Mouse (Mus musculus) layer of hippocampus, adult 11-12 months (tissue): ENCODE data around the gene C1qbp.
A peak's percentile ranks its signal among the peaks of the same experiment; 100 is the strongest.

Experiments
- DNase-seq: peaks from one replicate; pipeline ENCODE4 v3.0.0; 2022; ENCODE audit warnings: low spot score

The C1qbp gene

DNA sequence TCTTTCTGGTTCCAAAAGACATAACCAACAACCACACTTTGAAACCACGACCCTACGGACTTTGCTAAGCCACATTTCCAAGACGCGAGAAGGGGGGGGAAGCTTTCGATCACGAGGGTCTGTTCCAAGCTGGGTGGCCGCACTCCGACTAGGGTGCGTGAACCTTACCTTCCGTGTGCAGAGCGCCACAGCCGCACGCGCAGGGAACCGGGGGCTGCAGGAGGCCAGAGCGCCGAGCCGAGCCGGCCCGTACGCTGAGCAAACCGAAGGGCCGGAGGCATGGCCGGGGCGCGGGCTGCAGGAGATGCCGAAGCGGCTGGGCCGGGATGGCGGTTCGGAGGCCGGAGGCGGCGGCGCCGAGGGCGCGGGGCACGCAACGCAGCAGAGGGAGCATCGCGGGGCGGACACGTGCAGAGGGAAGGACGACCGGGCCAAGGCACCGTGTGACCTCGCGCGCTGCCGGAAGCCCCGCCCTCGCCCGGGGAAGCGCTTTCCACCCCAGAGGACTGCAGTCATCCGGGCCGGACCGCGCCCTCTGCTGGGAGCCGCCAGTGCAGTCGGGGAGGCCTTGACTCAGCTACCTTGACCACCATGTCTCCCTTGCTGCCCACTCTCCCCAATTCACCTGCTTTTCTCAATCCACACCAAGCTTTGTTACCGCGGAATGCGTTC lies at the start of gene C1qbp:
TSS of gene C1qbp (minus strand) at position 470 of the 672 bp plus-strand sequence.
- peak; percentile 94 for DNase-seq

DNA sequence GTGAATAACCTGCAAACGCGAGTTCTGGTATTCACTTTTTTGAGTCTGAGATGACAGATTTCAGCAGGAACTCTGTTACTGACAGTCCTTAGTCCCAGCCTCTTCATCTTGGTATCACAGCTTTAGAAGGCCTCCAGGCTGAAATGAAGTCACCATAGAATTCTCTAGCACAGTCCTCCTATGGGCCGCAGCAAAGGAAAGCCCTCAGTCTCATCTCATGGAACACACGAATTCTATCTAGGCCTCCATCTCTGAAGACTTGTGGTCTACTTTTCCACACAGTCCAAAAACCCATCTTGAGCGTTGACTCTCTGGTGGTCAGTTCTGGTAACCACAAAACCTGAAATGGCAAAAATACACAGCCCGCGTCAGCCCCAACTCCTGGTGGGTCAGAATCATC lies 49.2 kb upstream of the C1qbp start:
- DNase-seq: no peak

DNA sequence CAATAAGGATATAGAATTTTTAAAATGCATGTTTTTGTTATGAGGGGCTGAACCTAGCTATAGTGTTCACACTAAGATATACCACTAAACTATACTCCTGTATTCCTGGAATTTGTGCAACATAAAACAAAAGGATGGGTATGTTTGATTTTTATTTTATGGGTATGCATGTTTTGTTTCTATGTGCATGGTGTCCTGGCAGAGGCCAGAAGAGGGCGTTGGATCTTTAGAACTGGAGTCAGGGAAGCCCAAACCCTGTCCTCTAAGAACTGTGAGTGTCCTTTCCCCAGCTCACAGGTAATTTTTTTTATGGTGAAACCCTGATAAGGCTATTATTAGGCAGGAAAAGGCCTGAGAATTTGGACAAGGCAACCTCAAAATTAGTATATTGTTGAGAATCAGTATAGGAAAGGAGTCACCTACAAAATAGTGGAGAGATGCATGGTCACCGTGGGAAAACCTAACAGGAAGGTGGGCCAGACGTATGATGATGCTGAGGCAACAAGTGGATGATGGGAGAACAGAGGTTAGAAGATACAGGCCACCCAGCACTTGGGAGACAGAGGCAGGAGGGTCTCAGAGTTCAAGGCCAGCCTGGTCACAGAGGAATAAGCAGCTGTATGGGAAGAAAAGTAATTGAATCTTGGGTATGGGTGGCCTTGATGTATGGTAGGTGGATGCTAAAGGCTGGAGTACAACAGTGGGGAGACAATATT lies 46.7 kb upstream of the C1qbp start:
- no peak for DNase-seq

DNA sequence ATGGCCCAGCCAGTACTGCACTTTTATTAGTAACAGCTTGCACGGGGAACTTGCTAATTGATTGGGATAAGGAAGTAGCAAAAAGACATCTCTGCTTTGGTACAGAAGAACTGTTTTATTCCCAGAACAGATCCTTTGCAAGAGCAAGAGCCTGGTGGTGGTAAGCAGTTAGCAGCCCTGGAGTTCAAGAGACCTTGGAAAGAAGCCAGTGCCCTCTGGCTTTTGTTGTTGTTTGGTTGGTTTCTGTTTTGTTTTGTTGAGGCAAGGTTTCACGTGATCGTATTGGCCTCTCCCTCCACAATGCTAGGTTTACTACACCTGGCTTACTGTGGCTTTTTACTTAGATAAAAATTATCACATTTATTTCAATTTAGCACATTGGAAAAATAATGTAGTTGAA lies 45.5 kb upstream of the C1qbp start:
- no peak for DNase-seq

DNA sequence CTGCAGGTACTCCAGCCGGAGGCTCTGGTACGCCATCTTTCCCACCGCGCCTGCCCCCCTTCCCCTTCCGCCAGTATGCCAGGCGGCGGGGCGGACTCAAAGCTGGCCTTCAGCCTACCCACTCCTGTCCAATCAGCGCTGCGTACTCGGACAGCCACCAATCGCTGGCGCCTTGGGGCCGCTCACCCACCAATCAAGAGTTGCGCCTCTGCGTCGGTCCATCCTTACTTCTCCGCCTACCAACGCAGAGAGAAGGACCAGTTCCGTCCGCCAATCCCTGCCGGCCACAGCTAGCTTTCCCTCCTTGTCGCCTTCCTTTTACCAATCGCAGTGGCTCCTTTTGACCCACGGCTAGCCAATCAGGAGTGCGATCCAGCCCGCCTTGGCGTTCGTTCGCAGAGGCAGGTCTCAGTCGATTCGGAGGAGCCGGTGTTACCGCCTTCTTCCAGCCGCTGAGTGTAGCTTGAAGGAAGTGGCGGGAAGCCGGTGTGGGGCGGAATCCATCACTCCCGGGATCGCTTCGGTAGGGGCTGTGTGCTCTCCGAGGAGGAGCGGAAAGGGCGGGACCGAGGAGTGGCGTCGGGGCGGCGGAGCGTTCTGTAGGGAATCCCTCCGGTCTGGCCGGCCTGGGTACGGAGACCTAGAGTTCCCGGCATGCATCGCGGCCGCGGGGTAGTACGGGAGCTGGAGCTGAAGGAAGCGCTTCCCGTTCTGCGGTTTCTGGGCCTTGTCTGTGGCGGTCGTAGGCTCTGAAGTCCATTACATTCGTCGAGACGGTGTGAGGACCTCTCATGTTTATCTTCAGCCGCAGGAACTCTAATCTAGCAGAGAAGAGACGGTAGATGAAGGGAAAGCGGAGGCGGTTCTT lies 36.6 kb upstream of the C1qbp start, which contains the start of the genes Mis12 and Derl2:
TSS of gene Mis12 (plus strand) at position 411 of the 868 bp plus-strand sequence.
TSS of gene Derl2 (minus strand) at position 641 of the 868 bp plus-strand sequence.
- DNase-seq: peak; percentile 99

DNA sequence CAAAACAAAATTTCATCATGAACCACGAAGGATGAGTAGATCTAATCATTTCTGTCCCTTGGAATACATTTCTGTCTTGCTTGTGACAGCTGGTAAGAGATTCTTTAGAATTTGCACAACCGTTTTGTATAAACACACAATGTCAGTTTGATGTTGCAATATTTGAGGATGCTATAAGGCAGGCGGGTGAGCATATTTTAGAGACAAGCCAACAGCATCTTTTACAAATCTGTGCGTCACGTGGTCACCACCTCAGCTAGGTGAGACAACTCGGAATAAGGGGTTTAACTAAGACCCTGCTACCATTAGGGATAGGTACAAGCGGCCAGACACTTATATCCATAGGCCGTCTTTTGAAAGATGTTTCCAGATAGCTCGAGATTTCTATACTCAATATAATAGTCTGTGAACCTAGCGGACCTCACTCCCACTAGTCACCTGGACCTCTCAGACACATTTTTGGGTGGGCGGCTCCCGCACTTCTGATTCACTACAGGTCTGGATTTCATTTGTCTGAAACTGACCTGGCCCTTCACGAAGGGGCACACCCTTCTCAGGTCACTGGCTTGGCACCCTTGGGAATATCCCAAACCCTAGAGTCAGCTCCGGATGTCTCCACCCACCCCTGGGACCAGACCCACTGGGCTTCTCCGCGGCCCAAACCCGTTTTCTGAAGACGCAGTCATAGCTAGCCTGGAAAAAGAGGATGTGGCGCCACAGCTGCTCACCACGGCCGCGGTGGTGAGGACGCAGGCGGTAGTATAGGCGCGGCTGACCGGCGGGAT lies 35.8 kb upstream of the C1qbp start:
- DNase-seq: no peak

DNA sequence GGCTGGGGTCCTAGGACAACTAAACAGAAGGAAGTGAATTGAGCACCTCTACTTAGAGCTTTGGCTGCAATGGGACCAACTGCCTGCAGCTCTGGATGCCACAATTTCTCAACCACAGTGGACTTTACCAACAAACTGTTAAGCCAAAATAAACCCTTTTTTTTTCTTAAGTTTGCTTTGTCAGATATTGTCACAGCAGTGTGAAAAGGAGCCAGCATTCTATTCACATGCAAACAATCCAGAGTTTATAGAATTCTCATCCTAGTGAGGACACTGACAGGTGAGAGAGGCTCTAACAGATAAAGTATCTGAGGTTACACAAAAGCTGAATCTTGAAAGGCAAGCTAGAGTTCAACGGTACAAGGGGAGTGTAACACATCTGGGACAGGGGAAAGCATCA lies 34.2 kb upstream of the C1qbp start:
- DNase-seq: no peak

DNA sequence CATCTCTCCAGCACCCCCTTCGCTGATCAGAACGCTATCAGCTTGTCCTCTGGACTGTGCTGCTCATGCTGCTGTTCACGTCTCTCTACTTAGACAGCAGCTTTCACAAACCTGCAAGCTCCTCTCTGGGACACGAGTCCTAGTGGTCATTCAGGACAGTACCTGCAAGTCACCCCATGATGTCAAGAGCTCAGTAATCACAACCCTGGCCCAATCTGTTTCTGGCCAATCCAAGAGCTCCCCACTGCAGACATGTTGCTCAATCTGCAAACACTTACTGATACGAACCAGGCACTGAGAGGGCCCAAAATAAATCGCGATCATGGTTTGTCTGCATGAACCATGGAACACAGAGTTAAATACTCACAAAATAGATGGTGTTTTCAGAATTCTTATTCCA lies 29.9 kb upstream of the C1qbp start:
- no peak for DNase-seq

DNA sequence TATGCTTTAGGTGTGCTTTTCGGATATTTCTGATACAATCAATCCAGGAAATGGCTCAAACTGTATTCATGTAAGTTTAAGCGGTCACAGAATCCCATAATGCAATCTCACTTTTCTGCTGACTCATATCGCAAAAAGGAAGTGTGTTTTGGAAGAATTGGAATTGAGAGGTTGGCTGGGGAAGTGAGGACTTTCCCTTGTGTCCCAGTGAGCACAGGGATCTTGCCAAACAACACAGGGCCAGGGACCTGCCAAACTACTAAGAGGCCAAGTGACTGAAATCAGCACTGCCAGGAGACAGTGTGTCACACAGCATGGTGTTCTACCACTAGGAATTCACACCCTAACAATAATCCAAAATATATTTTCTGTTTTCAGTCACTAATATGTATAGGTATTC lies 25.5 kb upstream of the C1qbp start:
- DNase-seq: no peak

DNA sequence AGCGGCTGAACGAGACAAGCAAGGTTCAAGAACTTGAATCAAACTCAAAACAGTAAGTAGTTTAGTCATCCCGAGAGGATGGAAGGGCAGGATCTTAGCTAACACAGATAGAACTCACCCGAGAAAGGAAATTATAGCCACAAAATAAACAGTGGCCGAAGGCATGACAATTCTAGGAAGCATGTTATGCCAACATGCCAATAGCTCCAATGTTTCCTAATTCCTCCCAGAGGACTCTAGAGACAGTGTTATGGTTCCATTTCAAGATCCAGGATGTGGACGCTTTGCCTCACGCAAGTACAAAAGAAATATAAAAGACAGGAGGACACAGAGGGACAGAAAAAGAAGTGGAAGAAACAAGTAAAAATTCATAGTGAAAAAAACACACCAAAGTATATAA lies 25.0 kb upstream of the C1qbp start:
- no peak for DNase-seq

DNA sequence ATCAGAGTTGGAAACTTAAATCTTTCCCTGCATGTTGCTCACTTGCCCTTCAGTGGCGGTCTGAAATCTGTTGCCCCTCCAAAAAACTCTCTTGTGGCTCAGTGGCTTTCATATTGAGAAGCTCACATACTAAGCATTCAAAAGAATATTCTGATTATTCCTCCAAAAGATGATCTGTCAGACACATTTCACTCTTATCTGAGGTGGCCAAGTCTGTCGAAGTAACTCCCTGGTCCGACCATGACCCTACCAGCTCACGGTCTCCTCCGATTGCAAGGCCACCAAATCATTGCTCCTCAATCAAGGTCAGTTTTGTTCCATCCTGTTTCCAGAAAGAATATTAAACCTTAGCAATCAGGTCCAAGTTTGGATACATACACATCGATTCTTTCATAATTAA lies 24.2 kb upstream of the C1qbp start:
- no peak for DNase-seq

DNA sequence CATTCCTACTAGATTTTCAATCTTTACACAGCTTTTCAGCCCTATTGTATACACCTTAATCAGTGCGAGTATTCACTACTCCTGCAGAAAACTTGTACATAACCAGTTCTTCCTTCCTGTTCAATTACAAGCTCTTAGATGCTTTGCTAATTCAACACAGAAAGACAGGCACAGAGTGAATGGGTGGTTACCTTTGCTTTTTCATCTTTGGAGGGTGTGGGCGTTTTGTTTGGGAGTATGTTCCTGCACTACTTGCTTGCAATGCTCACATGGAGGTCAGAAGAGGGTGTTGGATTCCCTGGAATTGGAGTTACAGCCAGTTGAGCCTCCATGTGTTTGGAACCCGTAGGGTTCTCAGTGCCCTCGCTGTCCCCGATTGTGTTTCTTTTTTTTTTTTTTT lies 22.2 kb upstream of the C1qbp start:
- DNase-seq: no peak

DNA sequence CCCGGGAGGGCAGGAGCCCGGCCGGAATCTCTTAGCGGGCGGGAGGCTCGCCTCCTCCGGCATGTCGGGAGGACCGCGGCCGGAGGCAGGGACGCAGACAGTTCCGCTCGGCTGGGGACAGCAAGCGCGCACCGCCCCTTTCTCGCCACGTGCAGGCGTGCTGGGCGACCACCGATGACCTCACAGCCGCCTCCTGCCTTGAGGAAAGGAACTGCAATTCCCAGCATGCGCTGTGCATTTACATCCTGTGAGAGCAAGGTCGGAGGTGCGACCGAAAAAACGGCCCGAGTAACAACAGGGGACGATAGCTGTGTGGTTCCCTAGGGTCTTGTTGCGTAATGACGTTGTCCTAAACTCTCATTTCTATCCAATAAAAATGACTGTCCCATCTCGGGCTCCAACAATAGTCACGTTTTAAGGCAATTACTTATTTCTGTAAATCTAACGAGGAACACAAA lies 21.5 kb upstream of the C1qbp start, which contains the start of gene Dhx33:
TSS of gene Dhx33 (minus strand) at position 122 of the 458 bp plus-strand sequence.
- DNase-seq: peak; percentile 98

DNA sequence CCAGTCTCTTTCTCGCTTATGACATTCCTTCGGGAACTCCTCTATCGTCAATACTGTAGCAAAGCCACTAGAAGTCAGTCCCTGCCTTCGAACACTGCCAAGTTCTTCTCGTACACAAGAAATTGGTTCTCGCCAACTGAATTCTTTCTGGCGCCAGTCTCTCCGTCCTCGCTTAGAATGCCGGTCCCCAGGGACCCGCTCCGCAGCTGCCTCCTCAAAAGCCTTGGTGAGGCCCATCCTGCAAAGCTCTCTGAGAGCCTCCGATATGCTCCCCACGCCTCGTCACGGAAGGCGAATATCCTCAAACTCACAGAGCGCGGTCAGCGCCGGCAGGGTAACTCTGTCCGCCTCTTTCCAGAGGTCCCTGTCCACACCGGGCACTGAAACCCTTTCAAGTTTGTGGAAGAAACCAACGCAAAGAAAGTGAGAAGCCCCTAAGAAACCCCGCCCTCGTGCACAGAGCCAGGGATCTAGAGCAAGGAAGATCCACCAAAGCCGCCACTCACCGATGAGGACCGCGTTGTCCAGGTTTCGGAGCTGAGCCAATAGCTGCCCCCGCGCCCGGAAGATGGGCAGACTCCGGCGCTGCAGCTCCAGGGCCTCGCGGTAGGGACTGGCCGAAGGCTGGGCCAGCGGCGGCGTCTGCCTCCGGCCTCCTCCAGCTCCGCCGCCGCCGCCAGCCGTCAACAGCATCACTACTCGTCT lies 20.9 kb upstream of the C1qbp start:
- DNase-seq: no peak

DNA sequence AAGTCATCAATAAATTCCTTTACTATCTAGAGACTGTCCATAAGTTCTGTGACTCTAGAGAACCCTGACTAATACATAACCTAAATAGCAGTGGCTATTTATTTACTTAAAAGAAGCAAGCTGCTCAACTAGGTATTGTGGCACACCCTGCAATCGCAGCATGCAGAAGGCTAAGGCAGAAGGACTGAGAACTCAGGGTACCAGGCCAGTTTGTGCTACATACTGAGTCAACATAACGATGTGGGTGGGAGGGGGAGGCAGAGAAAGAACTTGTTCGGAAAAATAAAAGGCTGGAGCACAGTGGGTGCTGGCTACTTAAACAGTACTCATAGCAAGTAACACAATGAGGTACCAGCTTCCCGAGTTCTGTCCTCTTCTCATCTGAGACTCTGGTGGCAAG lies 18.3 kb upstream of the C1qbp start:
- DNase-seq: peak; percentile 71

DNA sequence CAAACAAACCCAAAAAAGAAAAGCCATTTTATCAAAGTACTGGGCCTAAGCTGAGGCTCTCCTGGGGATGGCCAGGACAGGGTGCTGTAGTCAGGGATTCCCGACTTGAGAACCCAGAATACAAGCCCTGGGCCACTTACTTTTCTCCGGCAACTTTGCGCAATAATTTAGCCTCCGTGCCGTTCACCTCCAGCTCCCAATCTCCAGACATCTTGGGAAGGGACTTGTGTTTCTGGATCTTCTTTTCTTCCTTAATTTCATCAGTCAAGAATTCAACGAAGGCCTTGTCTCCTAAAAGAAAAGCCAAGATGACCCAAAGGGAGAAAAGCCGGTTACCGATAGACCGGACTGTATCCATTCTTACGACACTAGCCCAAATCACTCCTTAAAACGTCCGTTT lies 796 bp downstream of the C1qbp start:
- DNase-seq: no peak

DNA sequence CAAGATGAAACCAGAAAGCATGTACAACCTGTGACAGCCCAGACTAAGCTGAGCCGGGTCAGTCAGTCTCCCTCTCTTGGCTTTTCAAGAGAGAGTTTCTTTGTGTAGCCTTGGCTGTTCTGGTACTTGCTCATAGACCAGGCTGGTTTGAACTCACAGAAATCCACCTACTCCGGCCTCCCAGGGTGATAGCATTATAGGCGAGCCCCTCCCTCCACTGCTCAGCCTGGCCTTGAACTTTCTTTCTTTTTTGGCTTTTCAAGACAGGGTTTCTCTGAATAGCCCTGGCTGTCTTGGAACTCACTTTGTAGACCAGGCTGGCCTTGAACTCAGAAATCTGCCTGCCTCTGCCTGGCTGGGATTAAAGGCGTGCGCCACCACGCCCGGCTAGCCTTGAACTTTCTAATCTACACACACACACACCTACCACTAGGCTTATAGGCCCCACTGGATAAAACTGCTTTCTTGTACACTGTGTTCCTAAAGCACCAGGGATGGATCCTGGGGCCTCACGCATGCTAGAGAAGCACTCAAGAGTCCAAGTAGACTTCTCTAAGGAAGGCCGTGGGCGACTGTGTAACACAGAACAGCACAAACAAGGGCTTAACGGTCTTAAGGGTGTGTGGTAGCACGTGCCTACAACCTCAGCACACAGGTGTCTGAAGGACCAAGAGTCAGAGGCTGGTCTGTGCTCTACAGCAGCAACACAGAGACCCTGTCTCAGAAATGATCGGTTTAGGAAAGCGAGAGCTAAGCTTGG lies 1.9 kb downstream of the C1qbp start:
- no peak for DNase-seq

DNA sequence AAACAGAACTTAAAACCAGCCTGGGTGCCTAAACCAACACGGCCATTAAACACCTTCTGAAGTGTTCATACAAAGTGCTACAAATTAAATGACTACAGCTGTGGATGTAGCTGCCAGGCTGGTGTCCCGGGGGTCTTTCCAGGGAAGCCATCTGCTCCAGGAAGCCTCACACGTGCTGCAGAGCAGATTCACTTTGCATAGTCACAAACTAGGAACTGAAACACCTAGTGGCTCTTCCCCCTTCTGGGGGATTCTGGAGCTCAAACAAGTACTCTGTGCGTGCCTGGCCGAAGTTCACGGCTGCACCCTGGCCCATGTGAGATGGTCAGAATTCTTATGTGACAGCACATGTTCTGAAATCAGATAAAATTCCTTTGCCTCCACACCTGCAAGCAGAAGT lies 2.6 kb downstream of the C1qbp start:
- DNase-seq: no peak

DNA sequence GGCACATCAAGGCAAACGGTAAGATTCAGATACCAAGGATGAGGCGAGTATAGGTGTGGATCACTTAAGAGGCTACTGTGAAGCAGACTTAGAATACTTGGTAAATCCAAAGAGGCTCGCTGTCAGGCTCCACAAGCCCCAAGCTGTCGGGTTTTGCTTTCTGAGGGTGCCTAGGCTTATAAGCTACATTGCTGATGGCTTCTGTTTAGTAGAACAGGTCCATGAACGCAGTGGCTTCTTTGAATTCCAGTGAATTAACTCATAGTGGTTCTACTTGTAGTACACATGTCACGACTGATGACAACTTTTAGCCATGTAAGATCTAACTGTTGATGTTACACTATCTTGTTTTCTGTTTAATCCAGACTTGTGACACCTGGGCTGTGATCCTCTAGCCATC lies 5.5 kb downstream of the C1qbp start:
- no peak for DNase-seq

DNA sequence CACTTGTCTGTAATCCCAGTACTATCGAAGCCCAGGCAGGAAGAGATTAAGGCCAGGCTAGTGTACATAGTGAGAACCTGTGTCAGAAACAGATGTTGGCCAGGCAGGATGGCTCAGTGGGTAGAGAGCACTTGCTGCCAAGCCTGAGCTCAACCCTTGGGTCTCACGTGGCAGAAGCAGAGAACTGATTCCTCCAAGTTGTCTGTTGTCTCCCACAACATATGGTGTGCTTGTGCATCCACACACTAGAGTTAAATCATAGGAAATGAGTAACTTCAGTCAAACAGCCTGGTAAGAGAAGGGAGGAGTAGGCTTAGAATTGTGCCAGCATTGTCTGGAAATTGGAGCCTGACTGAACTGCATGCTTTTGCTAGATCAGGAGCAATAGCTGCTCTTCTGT lies 7.6 kb downstream of the C1qbp start:
- DNase-seq: peak; percentile 33
